Mouse (Mus musculus): Measurements from ENCODE around the gene Safb2.
A peak's percentile ranks its signal among the peaks of the same experiment; 100 is the strongest.

Safb2 gene

DNA sequence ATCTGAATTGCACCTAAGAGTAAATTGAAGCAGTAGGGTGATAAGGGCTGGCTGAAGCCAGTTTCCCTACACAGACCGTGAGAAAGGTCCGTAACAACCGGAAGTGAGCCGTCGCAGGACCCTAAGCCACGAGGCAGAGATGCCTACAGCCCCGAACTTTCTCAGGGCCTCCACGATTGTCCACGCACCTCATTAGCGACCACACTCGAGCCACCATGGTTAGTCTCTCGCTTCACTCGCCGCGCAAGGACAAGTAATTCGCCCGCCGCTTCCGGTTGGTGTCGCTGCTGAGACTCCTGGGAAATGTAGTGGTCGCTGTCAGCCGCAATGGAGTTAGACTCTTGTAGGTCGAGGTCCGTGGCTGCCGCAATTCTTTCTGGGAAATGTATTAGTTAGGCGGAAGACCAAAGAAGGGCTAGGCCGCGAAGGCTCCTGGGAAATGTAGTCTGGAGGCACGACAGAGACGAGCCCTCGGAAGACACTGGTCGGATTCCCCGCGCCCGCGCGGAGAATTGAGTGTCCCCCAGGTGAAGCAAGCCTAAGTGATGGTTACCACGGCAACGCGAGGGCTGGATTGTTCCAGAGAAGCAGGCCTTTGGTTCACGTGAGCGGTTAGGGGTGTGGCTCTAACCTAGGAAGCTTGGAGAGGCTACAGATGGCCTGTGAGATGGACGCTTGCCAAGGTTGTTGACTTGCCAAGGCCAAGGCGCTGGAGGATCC is 25.2 kb upstream of the Safb2 start, which contains the start of gene 2410015M20Rik:
Gene 2410015M20Rik (minus strand): TSS at position 320 of the 720 bp plus-strand sequence.
- peak; percentile 94 for DNase-seq (ENCODE audit: low read depth)

DNA sequence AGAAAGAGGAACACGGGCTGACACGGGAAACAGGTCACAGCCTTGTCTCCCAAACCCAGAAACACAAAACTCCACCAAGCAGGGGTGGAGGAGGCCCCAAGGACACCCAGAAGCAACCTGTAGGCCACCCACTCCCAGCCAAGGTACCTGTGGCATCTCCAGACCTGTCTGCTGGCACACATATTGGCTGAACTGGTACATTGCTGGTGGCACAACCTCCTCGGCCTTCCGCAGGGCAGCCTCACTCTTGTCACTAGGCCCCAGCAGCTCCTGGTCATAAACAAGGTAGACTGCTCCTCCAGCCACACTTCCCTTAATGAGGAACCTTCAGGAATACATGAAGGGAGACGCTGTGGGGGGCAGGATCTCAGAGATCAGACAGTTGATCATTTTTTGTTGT is 24.3 kb upstream of the Safb2 start:
- no peak for DNase-seq (ENCODE audit: low read depth)

DNA sequence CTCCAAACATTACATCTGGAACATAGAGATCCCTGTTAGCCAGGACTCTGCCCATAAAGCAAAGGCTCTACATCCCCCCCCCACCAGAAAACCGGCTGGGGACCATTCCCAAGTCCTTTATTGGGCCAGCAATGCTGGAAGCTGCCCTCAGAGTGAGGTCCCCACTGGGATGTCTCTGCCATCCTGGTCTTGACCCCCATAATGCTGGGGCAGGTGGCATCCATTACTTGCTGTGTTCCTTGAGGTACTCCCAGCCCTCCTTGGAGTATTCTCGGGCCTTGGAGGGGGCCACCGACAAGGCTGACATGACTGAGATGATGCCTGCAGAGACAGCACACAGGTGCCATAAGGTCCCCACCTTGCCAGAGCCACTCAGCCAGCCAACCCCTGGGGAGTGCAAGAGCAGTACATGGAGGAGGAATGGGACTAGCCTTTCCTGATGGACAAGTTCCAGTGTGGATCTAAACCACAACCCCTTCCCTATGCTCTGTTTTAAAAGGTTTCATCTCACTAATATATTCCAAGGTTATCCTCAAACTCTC is 23.2 kb upstream of the Safb2 start:
- no peak for DNase-seq (ENCODE audit: low read depth)

DNA sequence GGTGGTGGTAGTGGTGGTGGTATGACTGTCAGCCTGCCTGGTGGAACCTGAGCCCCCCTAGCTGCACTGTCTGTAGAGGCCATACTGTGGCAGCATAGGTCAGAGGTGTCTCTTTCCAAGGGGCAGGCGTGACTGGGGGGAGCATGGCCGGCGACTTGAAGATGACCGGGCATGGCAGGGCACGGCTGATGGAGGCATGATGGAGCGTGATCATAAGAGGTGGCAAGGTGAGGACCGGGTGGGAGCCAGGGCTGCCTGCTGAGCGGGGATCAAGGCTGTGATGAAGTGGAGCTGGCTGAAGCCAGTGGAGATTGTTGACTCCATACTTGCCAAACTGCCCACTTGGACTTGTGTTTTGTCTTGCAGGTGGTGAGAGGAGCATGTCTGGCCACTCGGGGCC is 21.0 kb upstream of the Safb2 start:
- DNase-seq (ENCODE audit: low read depth) = no peak

DNA sequence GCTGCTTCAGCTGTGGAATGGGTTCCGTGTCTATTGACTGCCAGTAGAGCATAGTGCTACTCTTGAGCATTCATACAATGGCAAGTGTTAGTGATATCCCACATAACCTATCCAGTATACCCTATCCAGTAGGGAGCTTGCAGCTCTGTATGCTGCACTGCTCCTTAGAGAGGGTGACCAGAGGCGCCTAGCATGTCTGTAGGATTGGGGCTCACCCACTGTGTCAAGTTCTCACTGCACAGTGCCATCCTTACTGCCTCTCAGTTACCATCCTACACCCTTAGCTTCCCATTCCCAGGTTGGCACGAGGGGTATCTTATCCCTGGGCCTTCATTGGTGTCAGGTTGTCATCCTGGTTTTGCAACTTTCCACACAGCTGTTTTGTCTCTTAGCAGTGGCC is 20.0 kb upstream of the Safb2 start:
- no peak for DNase-seq (ENCODE audit: low read depth)

DNA sequence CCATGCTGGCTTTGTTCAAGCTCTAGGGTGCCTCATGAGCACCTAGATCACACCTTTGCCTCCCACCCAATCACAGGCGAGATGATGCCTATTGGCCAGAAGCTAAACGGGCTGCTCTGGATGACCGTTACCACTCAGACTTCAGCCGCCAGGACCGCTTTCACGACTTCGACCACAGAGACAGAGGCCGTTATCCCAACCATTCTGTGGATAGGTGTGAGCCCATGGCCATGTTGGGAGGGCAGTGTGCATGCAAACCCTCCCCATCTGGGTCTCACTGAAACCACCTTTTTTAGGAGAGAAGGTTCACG is 19.6 kb upstream of the Safb2 start:
- no peak for DNase-seq (ENCODE audit: low read depth)

DNA sequence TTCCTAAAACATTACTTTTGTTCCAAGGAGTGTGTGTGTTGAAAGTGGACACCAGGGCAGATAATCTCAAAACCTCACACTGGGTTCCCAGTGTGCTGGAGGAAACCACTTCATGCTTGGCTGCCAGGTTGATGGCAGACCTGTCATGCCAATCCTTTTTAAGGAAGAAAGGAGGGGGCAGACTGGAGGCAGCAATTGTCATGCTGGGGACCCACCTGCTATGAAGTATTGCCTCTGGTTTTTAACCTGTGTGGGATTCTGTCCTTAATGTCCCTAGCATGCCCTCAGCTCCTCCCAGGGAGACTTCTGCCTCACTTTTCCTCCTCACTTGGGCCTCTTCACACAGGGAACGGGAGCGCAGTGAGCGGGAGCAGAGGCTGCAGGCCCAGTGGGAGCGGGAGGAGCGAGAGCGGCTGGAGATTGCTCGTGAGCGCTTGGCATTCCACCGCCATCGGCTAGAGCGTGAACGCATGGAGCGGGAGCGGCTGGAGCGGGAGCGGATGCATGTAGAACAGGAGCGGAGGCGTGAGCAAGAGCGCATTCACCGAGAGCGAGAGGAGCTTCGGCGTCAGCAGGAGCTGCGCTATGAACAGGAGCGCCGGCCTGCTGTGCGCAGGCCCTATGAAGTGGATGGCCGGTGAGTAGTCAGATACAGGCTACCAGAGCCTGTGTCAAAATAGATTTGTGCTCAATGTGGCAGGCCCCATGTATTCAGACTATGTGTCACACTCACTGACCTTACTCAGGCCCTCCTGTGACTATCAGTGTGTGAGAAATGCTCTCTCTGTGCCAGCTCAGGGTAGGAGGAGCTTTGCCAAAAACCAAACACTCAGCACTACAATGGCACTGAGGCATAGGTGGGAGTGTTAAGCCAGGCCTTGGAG is 19.0 kb upstream of the Safb2 start:
- no peak for DNase-seq (ENCODE audit: low read depth)

DNA sequence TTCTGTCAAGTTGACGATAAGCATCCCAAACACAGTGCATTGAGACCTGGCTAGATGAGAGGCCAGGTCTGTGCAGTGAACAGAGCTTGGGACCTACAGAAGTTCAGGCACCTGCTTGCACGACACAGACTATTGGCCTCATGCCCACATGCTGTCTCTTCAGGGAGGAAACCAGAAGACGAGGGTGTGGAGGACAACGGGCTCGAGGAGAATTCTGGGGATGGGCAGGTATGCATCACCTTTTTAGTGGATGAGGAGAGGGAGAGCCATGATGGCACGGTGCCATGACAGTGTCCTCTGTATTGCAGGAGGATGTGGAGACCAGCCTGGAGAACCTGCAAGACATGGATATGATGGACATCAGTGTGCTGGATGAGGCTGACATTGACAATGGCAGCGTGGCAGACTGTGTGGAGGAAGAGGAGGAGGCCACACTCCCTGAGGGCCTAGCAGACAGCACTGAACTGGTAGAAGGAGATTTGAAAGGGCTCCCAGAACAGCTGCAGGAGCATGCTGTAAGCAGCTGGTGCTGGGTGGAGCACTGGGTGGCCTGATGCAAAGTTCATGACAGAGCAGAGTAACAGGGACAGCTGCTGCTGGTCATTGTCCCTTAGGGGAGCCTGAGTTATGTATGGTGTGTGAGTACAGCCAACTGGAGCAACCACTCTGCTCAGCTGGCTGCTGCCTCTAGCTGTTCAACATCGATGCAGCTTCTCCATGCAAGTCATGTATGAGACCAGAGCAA is 9.3 kb upstream of the Safb2 start:
- DNase-seq (ENCODE audit: low read depth) = no peak

DNA sequence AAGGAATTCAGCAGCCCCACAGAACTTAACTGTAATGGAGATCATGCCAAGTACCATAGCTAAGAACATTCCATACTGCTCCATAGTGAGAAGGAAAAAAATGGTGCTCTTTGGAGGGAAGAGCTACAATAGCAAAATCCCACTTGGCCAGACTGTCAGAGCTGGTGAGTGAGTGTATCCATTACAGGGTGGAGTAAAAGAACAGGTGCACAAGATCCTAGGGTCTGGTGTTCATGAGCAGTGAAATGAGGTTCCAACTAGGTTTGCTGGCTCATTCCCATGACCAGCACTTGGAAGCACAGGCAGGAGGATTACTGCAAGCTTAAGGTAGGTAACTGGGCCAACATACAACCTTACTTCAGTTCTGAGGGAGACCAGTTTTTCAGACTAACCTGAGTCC is 8.2 kb upstream of the Safb2 start:
- DNase-seq (ENCODE audit: low read depth) = no peak

DNA sequence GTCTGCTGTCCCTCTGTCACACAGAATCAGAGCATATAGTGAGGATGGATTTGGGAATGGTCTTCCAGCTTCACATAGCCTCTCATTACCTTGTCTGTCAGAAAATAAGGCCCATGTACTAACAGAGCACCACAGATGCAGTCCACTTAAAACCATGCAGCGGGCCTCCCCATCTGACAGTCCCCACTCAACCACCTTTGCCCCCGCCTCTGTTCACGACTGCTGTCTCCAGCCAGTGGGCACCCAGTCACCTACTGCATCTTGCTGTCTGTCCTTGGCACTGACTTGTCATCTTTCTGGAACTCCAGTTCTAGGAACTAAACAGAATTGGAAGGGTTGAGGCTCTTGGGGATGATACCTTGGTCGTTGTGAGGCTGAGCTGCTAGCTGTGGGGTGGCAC is 4.5 kb upstream of the Safb2 start:
- no peak for DNase-seq (ENCODE audit: low read depth)

DNA sequence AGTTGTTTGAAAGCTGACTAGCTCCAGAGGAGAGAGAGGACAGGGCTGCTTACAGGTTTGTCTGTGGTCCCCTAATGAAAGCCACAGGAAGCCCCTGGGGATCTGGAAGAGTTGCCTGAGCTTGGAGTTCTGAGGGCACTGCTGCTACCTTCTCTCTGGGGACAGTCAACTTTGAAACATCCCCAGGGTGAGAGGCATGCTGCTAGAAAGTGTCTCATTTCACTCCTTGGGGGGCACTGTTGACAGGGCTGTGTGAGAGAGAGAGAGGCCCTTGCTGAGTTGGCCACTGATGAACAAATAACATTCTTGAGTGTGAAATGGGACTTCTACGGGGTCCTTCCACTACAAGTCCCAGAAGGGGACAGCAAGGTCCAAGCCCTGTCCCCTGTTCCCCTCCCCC is 3.4 kb upstream of the Safb2 start:
- DNase-seq (ENCODE audit: low read depth) = no peak

DNA sequence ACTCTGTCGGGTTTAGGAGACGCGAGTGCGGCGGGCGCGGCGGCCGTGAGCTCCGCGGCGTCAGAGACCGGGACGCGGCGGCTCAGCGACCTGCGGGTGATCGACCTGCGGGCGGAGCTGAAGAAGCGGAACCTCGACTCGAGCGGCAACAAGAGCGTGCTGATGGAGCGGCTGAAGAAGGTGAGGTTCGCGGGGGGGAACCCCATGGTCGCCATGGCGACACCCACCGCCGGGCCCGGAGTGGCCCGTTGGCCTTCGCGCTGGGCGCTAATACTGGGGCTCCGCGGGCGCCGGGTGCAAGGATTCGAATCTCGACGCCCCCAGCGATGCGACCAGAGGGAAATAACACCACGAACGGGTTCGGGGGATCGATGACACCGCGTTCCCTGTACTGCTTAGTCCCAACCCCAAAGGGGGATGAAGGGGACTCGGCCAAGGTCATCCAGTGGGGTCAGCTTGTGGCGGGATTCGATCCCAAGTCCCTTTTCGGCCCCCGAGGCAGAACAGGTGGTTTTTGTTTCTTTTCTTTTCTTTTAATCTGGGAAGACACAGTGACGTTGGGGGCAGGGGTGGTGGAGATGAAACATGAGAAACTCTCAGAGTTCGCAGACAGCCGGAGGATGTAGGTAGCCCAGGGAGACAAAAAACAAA is 911 bp upstream of the Safb2 start:
- DNase-seq (ENCODE audit: low read depth) = no peak

DNA sequence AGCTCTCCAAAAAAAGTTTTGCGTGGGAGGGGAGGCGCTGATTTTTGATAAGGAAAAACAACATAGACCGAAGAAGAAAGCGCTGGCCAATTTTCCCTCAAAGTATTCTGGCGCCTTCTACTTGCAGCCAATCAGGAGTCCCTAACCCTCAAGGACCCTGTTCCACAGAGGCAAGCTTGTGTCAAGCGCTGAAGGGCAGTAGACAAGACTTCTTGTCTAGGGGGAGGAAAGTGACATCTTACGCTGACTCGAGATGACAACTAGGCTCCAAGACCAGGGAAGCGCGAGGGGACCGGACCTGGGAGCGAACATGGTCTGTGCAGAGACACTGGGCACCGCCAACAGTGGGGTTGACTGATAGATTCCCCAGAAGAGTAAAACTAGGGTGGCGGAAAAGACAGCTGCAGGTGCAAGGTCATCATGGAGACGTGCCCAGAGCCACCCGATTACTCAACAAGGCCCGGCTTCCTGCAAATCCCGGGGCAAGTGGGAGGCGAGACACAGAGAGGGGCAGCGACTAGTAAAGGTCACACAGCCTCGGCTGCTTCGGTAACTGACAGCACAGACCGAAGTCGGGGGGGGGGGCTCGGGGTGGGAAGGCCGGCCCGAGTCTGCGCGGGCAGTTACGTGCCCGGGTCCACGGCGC is 651 bp downstream of the Safb2 start:
- DNase-seq (ENCODE audit: low read depth) = no peak

DNA sequence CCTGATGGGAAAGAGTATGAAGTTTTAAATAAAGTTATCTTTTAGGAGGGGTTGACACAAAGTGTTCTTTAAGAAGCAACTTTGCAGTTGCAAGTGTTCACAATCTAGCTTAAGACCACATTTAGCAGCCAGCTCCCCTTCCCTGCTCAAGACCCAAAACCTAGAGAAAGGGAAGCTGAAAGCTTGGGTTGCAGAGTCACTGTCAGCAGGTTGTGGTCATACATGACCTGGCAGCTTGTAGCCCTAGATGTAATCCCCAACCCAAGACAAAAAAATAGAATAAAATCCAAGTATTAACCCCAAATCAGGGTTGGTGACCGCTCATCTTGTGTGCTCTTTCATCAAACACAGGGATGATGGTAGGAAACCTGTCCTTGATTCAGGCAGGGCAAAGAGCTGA is 1.3 kb downstream of the Safb2 start:
- no peak for DNase-seq (ENCODE audit: low read depth)

DNA sequence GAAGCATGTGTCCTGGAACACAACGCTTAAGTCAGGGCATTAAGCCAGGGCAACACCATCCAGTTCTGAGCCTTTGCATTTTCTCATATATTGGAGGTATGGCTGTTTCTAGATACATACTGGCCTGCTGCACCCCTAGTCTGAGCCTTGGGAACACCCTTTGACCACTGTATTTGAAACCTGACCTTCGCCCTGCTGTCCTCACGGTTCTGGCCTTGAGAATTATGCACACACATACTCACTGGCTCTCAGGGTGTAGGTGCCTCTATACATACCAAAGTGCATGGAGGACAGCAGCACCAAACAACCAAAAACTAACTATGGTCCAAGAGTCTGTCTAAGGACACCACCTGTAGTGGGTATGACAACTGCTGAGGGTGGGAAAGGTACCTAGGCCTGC is 11.4 kb downstream of the Safb2 start:
- no peak for DNase-seq (ENCODE audit: low read depth)

DNA sequence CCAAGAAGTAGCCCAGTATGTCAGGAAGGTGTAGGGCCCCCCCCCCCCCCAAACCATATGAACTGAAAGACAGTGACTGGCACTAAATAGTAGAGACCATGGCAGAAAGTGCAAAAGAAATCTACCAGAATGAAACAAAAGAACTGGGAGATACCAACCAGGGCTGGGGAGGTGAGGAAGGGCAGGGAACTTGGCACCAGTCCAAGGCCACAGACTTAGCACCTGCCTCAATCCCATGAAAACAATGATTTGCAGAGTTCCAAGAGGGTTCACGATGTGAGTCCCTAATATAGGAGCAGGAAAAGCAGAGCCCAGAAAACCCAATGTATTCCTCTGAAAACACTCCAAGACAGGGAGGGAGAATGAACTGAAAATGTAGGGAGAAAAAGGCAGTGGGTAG is 12.2 kb downstream of the Safb2 start:
- DNase-seq (ENCODE audit: low read depth) = no peak

DNA sequence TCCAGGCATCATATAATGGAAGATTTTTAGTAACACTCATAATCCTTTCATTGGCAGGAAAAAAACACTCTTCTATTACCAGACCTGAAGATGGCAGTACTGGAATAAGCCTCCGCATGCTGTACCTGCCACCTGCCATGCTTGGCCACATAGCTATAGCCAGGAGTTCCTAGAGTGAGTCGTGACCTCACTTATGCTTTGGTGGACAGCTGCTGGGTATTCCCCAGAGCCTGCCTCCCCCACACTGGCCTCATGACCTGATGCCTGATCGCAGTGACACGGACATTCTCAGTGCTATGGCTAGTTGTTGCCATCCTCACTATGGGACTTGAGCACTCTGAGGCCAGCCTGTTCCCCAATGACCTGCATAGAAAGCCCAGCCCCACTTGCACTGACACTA is 14.1 kb downstream of the Safb2 start:
- no peak for DNase-seq (ENCODE audit: low read depth)

DNA sequence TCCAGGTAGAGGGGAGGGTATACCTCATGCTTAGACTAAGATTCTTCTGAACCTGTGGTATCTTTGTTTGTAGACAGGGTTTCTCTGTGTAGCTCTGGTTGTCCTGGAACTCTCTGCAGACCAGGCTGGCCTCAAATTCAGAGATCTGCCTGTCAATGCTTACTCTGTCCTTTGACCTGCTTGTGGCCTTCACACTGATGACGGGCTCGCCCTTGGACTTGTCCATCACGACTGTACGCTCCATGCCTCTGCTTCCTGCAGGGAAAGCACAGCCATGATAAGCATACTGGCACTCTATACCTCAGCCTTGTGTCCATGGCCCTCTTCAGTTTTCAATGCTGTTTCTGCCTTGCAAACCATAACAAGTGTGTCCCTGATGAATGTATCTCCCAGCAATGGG is 17.0 kb downstream of the Safb2 start:
- no peak for DNase-seq (ENCODE audit: low read depth)

DNA sequence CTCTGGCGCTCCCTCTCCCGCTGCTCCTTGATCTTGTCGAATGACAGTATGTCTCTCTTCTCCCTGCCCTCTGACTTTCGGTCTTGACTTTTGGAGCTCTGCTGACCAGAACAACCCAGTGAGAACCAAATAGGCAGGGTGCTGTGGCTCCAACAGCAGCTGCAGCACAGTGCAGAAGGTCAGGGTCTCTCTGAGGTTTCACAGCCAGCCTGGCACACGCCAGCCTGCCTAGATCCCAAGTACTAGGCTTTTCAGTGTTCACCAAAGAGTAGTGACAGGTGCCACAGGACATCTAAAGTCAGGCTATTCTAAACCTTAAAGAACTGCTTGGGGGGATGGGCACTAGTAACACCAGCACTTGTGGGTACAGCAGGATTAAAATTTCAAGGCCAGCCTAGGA is 17.5 kb downstream of the Safb2 start:
- DNase-seq (ENCODE audit: low read depth) = no peak

DNA sequence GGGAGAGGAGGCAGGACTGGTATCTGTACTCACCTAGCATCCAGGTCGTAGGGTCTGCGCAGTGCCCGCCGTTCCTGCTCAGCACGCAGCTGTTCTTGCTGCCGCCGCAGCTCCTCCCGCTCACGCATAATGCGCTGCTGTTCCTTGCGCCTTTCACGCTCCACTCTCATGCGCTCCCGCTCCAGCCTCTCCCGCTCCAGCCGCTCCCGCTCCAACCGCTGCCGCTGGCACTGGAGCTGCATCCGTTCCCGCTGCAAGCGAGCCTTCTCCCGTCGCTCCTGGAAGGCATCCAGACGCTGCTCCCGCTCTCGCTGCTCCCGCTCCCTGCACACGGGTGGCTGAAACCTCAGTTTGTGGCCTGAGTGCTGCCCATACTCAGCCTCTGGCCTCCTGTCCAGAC is 18.1 kb downstream of the Safb2 start:
- no peak for DNase-seq (ENCODE audit: low read depth)

DNA sequence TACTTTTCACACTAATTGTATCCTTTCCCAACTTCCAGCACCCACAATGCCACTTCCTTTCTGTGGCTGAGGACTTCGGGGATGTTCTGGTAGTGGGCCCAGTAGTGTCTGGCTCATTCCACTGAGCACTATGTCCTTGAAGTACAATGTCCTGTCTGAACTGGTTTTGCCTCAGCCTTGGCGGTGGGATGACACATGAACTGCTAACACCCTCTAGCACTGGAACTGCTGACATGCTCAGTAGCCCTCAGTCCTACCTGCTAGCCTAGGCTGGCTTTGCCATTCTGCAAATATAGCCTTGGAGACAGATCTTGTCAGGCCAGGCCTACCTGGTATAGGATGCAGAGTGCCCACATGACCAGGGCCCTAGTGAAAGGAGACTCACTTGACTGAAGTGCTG is 22.5 kb downstream of the Safb2 start:
- no peak for DNase-seq (ENCODE audit: low read depth)

DNA sequence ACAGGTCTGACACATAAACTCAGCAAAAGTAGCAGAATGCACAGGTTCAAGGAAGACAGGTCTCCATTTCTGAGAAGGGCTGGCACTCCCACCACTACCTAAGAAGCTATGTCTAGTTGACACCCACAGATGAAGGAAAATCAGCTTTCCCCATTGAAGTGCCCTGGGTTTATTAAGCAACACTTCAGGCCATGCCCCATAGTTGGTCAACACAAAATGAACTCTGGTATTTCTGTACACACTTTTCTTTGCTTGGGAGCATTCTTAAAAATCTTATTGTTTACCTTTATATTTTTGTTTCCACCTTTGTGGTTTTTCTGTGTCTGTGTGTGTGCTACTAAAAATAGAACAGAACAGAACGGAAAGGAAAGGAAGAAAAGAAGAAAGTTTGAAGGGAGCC is 24.3 kb downstream of the Safb2 start:
- no peak for DNase-seq (ENCODE audit: low read depth)
